Mouse (Mus musculus) heart, postnatal 0 days (tissue): Measurements from ENCODE around the gene Chp1. TPM values are rescaled to one million over a fixed set of nuclear protein-coding genes. Genes with fewer than 3 reads are reported as not detected.
"Not testable (repeated sequence)": the region's sequence is repeated elsewhere in the genome, so short reads cannot be mapped to it uniquely, and the experiment has no call there.

Experiments
- ATAC-seq: fragments of 200-750 bp; cut with Nextera tagmentation; 2 replicates; pipeline ENCODE4 v1.8.0; 2017; ENCODE audit warnings: low read depth, moderate number of reproducible peaks, moderate library complexity; ENCODE audit not compliant: insufficient read depth
- DNase-seq: peaks from one replicate; pipeline ENCODE4 v3.0.0-alpha.2; 2016; ENCODE audit warnings: low spot score
- H3K27ac ChIP-seq: fragments of 300-500 bp; sonication (generic); 2 replicates; pipeline ENCODE4 v1.5.1; 2014; ENCODE audit warnings: low read depth, mild to moderate bottlenecking
- H3K27me3 ChIP-seq: fragments of 300-500 bp; sonication (generic); 2 replicates; pipeline ENCODE4 v1.6.1; 2014; ENCODE audit warnings: low read length, mixed read lengths; ENCODE audit not compliant: control insufficient read depth, insufficient read depth
- H3K36me3 ChIP-seq: fragments of 300-500 bp; sonication (generic); replicated peaks from 2 replicates; pipeline ENCODE4 v1.6.1; 2014; ENCODE audit warnings: low read length, mixed read lengths; ENCODE audit not compliant: control insufficient read depth, insufficient read depth
- H3K4me1 ChIP-seq: fragments of 300-500 bp; sonication (generic); 2 replicates; pipeline ENCODE4 v1.6.1; 2014; ENCODE audit warnings: antibody characterized with exemption; ENCODE audit not compliant: control insufficient read depth, insufficient read depth
- H3K4me2 ChIP-seq: fragments of 300-500 bp; sonication (generic); 2 replicates; pipeline ENCODE4 v1.6.1; 2014; ENCODE audit warnings: low read depth, mild to moderate bottlenecking, low read length, moderate library complexity
- H3K4me3 ChIP-seq: fragments of 300-500 bp; sonication (generic); 2 replicates; pipeline ENCODE4 v1.5.1; 2014; ENCODE audit warnings: low read depth, low read length
- H3K9ac ChIP-seq: fragments of 300-500 bp; sonication (generic); replicated peaks from 2 replicates; pipeline ENCODE4 v1.6.1; 2014; ENCODE audit warnings: low read depth, low read length, mixed read lengths
- H3K9me3 ChIP-seq: fragments of 300-500 bp; sonication (generic); replicated peaks from 2 replicates; pipeline ENCODE4 v1.6.1; 2016; ENCODE audit warnings: low read length; ENCODE audit not compliant: control insufficient read depth
- CTCF ChIP-seq: IDR thresholded peaks from 2 replicates; pipeline ENCODE4 v1.5.1; 2016; ENCODE audit warnings: antibody characterized with exemption, control low read depth, low read depth
- EP300 ChIP-seq: IDR thresholded peaks from 2 replicates; pipeline ENCODE4 v1.6.1; 2016; ENCODE audit warnings: antibody characterized with exemption, low read depth
- WGBS: fragments of 180-500 bp; shearing (Covaris S2); extraction: QIAGEN DNeasy Blood & Tissue Kit; methylation state at CpG from one replicate; pipeline ENCODE4 v1.1.7; 2014; 5-methylcytosine and 5-hydroxymethylcytosine counted together
- polyA plus RNA-seq: library from polyadenylated mRNA; unstranded; fragments of >200 nt; fragmentation: Nextera tagmentation; extraction: Ambion mirVana; gene quantifications from 2 replicates; pipeline ENCODE4 v1.2.1, GENCODE M21; 2015
- total RNA-seq: library from RNA; depleted of rRNA; stranded (reverse); fragments of >200 nt; gene quantifications from 2 replicates; pipeline ENCODE4 v1.2.3, GENCODE M21; 2014; ENCODE audit warnings: low replicate concordance; rRNA removed

Gene Chp1
- total RNA-seq (81.1 and 82.3 TPM in 2 replicates), polyA plus RNA-seq (51.1 and 53.3 TPM in 2 replicates)

DNA sequence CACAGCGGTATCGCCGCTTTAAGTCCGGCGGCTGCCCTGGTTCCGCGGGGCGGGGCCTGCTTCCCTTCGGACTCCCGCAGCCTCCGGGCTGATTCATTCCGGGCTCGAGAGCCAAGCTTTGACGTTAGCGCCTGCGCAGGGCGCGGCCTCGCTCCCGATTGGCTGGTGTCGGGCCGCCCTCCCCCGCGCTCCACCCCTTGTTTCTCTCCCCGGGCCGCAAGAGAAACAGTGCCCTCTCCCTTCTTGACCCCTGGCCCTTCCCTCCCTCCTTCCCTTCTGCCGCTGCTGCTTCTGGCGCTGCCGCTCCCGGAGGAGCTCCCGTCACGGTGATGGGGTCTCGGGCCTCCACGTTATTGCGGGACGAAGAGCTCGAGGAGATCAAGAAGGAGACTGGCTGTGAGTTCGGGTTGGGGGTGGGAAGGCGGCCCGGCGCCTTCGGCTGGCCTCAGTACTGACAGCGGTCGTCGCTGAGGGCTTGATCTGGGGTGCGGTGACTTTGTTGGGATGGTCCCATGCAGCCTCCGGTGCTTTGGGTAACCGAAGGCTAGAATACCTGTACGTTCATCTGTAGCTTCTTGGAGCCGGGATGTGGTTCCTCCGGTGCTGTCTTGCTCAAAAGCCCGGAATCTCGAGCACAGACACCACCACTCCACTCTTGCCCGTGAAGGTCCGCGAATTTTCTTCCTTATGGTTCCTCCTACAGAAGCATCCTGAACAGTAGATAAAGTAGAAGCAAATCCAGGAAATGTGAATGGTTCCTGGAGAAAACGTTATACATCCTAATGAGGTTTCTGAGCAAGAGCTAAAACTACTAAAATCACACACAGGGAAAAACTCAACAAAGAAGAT, at the start of gene Chp1, which contains the start of gene Exd1:
TSS of gene Chp1 (plus strand) at position 176 of the 849 bp plus-strand sequence.
TSS of gene Exd1 (minus strand) at position 106 of the 849 bp plus-strand sequence.
- H3K4me3 ChIP-seq, result peak within 1 kb of the TSS; percentile 86
- peak within 1 kb of the TSS; percentile 85 for H3K27ac ChIP-seq
- WGBS, result under 1% methylated on average over 57 of the region's 57 CpGs
- DNase-seq, result peak; percentile 98
- H3K36me3 ChIP-seq, result no peaks in the 10 kb centered on the region
- peak; percentile 98 for ATAC-seq
- H3K27me3 ChIP-seq, result no peaks in the 10 kb centered on the region
- no peaks in the 10 kb centered on the region for H3K9me3 ChIP-seq
- peak within 1 kb of the TSS; percentile 74 for H3K4me2 ChIP-seq
- H3K9ac ChIP-seq, result peak within 1 kb of the TSS; percentile 84
- no peak for TF ChIP-seq EP300
- no peak for TF ChIP-seq CTCF
- H3K4me1 ChIP-seq, result peaks cover 14% of the 10 kb centered on the region

DNA sequence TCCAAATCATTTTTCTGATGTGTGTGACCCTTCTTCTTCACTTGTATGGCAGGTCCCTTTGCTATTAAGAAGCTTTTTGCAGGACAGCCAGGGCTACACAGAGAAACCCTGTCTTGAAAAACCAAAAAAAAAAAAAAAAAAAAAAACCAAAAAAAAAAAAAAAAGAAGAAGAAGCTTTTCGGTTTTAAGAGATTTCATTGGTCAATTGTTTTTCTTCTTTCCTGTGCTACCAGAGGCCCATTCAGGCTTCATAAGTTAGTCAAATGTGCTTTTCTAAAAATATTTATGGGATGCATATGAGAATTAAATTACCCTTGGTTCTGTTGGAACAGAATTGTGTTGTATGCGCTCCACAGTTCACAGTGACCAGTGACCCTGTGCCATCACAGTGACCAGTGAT, 48.6 kb upstream of the Chp1 start:
- WGBS, result 67% methylated on average over 2 of the region's 2 CpGs
- H3K4me1 ChIP-seq, result no peaks in the 10 kb centered on the region
- no peak overlapping the region for H3K4me2 ChIP-seq
- DNase-seq, result no peak
- H3K27me3 ChIP-seq, result no peaks in the 10 kb centered on the region
- no peak overlapping the region for H3K9ac ChIP-seq
- TF ChIP-seq EP300, result no peak
- TF ChIP-seq CTCF, result no peak
- no peaks in the 10 kb centered on the region for H3K9me3 ChIP-seq
- no peak overlapping the region for H3K4me3 ChIP-seq
- H3K27ac ChIP-seq, result no peak overlapping the region
- no peaks in the 10 kb centered on the region for H3K36me3 ChIP-seq
- ATAC-seq, result no peak

DNA sequence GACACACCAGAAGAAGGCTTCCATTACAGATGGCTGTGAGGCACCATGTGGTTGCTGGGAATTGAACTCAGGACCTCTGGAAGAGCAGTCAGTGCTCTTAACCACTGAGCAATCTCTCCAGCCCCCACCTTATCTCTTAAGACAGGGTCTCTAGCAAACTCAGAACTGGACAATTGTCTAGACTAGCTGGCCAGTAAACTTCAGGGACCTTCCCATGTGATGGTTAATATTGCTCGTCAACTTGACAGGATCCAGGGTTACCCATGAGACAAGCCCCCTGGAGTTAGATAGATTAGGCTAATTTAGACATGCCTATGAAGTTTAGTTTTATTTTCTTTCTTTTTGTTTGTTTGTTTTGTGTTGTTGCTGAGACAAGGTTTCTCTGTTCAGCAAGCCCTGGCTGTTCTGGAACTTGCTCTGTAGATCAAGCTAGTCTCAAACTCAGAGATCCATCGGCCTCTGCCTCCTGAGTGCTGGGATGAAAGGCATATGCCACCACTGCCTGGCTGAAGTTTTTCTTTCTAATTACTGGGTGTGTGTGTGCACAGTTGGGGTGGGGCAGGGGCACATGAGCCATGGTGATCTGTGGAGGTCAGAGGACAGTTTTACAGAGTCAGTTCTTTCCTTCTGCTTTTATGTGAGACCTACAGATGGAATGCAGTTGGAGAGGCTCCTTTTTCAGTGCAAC, 46.4 kb upstream of the Chp1 start:
- Histone ChIP-seq H3K4me1 (no peaks in the 10 kb centered on the region), H3K27me3 (no peaks in the 10 kb centered on the region), H3K4me2 (no peak overlapping the region), H3K27ac (no peak overlapping the region), H3K9ac (no peak overlapping the region), H3K9me3 (no peaks in the 10 kb centered on the region), H3K4me3 (no peak overlapping the region), H3K36me3 (no peaks in the 10 kb centered on the region)
- DNase-seq (no peak), ATAC-seq (no peak)
- WGBS, result 72% methylated on average over 2 of the region's 2 CpGs
- no peak for TF ChIP-seq CTCF
- no peak for TF ChIP-seq EP300

DNA sequence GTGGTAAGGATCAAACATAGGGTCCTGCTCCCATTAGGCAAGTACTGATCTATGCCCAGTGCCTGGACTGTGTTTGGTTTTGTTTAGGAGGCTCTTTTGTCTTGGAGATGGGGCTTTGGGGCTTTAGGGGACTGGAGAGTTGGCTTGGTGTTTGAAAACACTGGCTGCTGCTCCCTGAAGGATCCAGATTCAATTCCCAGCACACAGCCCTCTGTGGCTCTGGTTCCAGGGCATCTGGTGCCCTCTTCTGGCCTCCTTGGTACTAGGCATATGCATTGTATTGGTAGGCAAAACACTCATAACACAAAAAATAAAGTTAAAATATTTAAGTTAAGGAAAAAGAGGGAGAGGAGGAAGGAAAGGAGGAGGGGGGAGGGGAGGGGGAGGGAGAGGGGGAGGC, 40.4 kb upstream of the Chp1 start:
- no peak overlapping the region for H3K9ac ChIP-seq
- DNase-seq, result no peak
- H3K27ac ChIP-seq, result no peak overlapping the region
- TF ChIP-seq EP300 (no peak), CTCF (peak; percentile 22; the same call in 1 of the 2 replicates)
- no peaks in the 10 kb centered on the region for H3K27me3 ChIP-seq
- H3K4me3 ChIP-seq, result no peak overlapping the region
- no peaks in the 10 kb centered on the region for H3K9me3 ChIP-seq
- H3K4me2 ChIP-seq, result no peak overlapping the region
- H3K4me1 ChIP-seq, result no peaks in the 10 kb centered on the region
- H3K36me3 ChIP-seq, result no peaks in the 10 kb centered on the region
- no peak for ATAC-seq

DNA sequence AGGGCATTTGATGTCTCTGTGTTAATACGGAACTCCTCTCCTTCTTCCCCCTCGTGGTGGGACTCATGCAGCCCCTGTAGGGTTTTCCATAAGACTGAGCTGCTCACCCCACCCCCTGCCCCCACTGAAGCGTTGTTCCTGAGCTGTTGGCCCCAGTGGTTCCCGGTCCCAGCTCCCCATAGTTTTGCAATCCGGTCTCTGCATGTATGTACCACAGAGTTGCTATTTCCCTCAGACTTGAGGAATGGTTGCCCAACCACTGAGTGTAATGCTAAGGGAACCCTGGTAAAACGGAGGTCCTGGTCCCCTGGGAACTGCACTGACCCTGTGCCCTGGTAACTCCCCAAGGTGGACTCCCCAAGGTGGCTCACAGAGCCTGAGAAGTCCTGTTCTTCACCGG, 39.0 kb upstream of the Chp1 start:
- not testable (repeated sequence) for ATAC-seq, H3K4me2 ChIP-seq, H3K9me3 ChIP-seq, H3K9ac ChIP-seq, H3K4me3 ChIP-seq, H3K27me3 ChIP-seq, H3K27ac ChIP-seq, H3K36me3 ChIP-seq, H3K4me1 ChIP-seq, DNase-seq
- WGBS, result 52% methylated on average over 7 of the region's 7 CpGs
